Mouse (Mus musculus) frontal cortex, postnatal 25 days (tissue): Measurements from ENCODE around the gene Erc2.
A peak's percentile ranks its signal among the peaks of the same experiment; 100 is the strongest.

Source experiments
- DNase-seq, 2 experiments: peaks; one replicate each; pipeline ENCODE4 v3.0.0; 2022; ENCODE audit warnings: low spot score in 2 of 2

The Erc2 gene

DNA sequence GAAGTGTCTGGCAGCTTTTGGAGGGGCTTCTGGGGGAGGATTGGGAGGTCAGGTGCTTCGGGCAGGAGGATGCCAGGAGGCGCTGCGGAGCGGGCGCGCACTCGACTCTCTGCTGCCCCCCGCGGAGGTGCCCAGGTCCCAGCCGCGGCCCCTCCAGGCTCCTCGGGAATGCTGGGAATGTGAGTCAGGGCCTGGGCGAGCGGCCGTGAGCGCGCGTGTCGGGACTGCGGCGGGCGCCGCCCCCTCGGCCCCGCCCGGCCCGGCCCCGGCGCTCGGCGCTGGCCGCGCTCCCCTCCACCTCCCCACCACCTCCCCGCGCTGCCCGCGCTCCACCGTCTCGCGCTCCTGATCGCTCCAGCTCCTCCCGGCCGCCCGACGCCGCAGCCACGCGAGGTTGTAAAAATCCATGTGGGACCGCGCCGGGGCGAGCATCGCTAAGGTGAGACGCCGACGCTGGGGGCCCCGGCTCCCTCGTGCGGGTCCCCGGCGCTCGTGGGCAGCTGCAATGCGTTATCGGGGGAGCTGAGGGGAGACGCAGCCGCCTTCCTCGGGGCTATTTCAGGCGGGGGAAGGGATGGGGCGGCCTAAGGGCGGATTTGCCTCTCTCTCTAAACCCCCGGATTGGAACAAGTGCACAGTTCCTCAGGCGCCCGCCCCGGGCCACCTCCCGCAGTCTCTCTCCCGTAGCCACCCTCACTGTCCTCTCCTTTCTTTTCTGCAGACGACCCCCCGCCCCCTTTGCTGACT is at the start of gene Erc2:
Erc2 (plus strand) TSS at position 253 of the 747 bp plus-strand sequence.
- DNase-seq, result peak; percentile 63 to 69

DNA sequence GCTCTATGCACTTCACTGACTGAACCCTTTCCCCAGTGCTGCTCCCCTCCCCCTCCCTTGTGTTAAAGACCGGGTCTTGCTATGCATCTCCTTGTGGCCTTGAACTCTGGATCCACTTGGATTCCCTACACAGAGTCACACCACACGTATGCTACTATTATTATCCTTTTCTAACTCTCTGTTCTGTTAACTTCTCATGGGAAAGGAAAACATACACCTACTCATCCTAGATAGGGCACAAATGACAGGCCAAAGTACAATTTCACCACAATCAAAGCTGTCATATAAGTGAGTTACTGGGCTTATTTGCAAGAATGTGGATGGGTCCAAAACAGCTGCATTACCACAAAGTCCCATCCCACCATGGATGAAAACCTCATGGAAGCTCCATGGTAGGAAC is 43.8 kb upstream of the Erc2 start:
- DNase-seq, result no peak

DNA sequence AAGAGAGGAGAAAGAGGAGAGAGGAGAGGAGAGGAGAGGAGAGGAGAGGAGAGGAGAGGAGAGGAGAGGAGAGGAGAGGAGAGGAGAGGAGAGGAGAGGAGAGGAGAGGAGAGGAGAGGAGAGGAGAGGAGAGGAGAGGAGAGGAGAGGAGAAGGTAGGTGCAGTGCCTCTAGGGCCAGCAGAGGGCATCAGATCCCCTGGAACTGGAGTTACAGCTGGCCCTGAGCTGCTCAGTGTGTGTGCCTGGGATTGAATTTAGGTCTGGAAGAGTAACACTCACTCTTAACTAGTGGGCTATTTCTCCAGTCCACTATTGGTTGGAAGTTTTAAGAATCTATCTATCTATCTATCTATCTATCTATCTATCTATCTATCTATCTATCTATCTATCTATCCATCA is 32.6 kb upstream of the Erc2 start:
- DNase-seq, result peak in 1 of 2 experiments; percentile 27

DNA sequence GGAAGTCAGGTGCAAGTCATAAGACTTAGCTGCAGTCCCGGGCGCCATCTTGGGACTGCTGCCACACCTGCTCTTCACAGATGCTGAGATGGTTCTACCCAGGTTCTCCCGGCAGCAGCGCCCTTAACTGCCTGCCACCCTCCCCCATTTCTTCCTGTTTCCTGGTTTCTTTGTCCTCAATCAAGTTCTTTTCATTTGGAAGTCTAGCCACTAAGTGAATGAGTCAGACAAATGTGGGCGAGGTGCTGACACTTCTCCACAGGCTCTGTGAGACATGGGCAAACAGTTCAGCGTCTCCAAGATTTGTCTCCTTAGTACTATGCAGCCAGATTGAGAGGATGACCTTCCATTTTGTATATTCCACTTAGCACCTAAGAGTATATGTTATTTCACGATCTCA is 30.1 kb upstream of the Erc2 start:
- DNase-seq, result no peak

DNA sequence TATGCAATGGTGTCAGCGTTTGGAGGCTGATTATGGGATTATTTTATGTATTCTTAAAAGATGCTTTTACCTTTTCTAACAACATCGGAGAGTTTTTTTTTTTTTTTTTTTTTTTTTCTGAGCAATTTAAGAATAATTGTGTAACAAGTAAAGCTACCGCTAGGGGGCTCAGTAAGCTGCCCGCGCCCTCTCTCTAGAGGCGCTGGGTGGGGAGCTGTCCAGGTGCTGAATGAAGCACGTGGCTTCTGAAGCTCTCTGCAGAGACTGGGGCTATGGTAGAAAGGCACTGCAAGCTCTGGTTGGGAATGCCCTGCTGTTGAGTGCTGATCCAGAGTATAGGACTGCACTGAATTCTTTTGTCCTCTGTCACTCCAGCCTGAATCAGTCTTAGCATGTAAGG is 26.0 kb upstream of the Erc2 start:
- peak in 1 of 2 experiments; percentile 24 for DNase-seq

DNA sequence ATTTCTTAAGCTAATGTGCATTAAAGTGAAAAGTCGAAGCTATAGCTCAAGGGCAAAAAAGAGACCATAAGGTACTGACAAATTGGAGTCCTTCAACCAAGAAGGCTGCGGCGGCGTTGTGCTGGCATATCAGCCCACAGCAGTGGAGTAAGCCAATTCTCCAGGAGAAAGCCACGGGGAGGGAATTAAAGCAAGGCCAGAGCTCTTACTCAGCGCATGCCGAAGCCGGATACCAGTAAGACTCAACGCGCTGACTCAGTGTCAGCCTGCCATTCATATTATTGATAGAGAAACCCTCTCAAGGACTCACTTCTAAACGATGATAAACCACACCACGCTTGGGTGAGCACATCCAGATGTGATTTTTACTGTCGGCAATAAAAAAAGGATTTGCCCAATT is 20.1 kb upstream of the Erc2 start:
- DNase-seq, result no peak

DNA sequence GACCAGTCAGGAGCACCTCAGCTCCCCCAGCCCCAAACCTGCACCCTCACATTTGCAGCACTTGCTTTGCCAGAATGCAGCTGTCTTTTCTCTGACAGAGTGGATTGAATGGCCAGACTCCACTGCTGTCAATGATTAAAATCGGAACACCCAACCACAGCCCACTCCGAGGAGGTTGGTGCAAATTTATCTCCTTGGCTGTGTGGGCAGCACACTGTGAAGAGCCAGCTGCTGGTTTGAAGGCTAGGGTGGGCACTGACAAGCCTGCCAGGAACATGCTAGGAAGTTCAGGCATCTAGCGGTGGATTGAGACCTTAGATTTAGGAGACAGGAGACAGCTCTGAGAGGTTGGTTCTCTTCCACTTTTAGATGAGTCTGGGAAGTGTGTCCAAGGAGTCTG is 14.8 kb upstream of the Erc2 start:
- DNase-seq, result no peak

DNA sequence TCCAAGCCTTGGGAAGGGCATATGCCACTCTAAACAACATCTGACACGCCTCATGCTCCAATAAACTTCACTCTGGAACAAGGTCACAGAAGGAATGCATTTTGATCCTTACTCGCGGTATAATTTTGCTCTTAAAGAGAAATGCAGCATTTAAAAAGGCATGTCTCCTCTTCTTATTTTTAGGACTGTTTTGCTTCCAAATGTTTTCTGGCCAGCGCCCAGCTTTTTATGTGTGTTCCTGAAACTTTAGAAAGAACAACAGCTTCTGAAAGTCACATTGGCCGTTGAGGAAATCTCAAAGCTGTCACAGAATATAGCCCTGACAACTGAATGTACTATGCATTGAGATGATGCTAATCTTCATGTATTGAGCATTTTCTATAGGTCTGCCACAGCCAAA is 8.5 kb upstream of the Erc2 start:
- DNase-seq, result no peak

DNA sequence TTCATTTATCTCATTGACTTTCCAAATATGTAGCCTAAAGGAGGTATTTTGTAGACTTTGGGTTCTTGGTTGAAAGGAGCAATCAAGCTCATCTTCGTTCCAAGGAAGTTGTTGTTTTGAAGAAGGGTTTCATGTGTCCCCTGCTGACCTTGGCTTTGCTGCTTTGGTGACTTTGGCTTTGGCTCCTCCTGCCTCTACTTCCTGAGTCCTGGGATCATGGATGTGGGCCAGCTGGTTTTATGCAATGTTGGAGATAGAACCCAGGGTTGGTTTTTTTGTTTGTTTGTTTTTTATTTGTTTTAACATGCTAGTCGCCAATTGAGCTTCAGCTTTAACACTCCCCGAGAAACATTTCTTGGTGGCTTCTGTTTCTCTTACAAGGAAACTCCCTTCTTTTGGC is 4.9 kb upstream of the Erc2 start:
- no peak for DNase-seq

DNA sequence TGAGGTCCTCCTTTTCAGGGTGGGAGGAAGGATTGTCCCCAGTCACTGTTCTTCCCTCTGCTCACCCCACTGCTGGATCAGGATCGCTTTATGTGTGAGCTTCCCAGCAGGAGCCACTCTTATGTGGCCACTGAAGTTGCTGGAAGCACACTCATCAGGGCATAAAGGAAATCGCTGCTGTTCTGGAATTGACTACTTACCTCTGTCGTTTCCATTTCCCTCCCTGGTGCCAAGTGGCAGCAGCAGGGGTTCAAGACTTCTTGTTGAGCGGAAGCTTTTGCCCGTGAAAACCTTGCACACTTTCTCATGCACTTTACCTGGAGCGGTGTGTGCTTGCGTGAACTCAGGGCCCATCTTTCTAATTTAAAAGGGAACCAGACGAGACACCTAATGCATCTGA is 652 bp upstream of the Erc2 start:
- no peak for DNase-seq

DNA sequence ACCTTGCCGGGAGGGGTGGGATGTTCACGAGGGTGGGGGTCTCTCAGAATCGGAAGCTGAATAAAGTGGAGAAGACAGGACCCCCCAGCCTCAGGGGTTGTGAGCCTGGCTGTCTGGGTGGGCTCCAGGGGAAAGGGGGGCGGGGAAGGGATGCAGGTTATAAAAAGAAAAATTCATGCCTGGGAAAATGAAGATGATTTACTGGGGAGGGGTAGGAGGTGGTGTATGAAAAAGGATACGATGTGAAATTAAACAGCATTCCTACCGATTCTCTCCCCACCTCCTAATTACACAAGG is 643 bp downstream of the Erc2 start:
- DNase-seq, result no peak

DNA sequence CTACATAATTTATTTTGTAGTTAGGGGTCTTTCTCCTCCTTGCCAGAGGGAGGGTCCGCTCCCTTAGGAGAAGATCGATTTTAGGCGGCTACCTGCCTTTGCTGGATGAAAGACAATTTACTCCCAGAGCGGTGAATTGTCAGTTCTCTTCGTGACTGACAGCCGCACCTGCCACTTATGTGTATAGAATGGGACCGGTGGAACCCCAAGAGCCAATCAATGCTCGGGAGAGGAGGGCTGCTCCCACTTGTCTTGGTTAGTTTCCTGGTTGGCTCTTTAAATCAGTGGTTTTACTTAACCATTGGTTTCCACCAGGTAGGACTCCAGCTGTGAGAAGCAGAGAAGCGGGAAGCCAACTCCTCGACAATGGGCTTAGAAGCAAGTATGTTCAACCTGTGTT is 1.1 kb downstream of the Erc2 start:
- peak; percentile 44 to 50 for DNase-seq

DNA sequence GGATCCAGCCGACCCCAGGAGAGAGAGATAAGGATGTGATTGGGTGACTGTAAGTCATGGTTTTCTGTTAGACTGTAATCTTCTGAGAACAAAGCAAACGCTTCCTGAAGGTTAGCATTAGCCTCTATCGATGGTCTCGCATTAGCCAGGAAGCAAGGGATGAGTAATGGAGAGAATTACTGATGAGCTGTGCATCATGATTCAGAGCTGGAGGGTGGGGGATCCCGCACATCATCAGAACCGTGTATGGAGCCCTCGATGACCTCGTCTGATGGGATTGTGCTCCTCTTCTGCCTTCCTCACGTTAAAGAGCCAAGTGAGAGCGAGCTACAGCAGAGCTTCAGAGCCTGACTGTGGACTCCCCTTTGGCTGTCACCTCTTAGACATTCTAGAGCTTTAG is 6.5 kb downstream of the Erc2 start:
- DNase-seq, result no peak

DNA sequence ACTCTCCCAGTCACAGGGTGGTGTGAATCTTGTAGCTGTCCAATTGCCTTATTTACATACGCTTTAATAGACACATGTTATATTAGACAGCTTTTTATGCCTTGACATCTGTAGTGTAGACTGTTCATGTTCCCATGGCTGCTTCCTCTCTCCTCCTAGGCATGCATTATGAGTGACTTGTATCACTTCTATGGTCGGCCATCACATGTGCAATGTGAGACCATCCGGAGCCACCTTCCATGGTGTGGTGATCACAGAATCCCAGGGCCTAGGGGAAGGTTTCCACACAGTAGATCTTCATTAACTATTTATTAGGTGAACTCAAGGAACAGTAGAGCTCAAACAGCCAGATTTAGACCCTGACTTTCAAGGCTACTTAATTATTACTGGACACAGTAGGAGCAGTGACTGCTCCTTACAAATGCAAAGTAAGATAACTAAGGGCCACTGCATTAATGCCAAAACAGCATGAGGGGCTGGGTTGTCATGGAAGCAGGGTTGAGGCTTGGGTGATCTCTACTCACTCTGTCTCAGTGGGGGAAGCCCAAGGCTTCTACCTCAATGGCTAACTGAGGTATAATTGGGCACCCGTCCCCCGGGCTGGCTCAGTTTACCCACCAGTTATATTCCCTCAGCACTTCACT is 7.3 kb downstream of the Erc2 start:
- DNase-seq, result no peak

DNA sequence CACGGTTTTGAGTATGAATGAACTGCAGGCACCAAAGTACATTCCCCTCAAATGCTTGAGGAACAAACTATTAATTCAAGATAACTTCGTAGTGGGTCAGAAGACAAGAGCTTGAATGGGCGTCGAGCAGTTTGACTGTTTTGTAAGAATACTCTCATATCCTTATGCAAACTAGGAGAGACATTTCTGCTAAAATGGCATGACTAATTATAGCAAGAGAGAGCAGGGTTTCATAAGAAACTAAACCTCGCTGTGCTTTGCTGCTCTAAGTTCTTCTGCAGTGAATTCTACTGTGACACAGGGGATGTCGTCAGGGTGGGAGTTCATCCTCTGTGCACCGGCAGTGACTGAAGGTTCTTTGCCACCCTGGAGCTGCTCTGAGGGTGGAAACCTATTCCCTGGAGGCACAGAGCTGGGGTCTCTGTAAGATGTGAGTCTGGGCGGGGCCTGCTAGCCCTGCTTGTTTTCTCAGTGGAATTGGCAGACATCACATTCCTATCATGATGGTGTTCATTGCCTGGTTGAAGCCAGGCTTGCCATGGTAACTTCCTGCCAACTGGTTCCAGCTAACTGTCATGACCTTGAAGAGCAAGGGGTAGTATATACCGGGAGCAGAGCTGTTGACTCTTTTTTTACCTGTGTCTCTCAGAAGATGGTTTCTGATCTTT is 8.9 kb downstream of the Erc2 start:
- no peak for DNase-seq

DNA sequence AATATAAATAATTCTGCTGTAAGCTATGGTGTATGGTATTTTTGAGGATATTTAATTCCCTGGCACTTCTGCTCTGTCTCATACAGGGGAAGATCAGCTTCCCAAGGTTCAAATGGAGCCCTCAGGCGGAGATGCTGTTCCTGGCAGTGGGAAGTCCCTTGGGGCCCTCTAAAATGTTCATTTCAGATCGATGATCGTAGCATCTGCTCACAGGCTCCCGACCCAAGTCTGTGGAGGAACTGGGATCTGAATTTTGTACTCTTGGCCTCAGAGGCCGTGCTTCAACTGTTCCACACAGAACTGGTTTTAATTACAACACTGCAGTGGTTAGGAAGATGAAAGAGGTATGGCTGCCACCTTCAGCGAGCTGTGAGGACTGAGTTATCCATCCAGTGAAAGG is 12.5 kb downstream of the Erc2 start:
- no peak for DNase-seq

DNA sequence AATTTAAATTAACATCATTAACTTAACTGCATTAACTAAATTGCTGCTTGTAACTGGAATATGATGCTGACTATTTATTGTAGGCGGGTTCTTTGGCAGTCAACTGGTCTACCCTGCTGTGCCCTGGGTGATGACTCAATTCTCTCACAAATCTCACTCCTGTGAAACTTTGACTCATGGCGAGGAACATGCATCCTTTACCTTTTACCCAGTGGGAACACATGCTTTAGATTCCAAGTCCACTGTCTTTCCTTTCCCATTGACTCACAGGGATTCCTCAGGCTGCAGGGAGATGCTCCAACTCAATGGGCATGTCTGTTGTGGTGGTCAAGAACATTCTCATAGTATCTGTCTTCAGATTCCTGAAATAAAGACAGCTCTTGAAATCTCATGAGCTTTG is 14.3 kb downstream of the Erc2 start:
- no peak for DNase-seq

DNA sequence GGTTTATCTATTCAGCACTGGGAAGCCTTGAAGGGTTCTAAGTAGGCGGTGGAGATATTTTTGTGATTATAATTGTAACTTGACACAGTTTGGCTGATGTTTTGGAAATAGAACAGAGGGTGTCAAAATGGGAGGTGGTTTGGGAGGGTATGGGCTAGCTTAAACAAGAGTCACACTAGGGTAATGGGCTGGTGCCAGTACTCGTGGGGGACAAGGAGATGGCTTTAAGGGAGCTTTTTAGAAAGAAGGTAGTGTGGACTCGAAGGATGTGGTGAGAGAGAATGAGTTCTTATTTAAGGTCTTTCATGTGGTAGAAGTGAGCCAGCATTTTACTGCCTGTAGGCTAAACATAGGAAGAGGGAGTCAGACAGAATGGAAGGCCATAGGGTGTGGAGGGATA is 19.2 kb downstream of the Erc2 start:
- DNase-seq, result no peak

DNA sequence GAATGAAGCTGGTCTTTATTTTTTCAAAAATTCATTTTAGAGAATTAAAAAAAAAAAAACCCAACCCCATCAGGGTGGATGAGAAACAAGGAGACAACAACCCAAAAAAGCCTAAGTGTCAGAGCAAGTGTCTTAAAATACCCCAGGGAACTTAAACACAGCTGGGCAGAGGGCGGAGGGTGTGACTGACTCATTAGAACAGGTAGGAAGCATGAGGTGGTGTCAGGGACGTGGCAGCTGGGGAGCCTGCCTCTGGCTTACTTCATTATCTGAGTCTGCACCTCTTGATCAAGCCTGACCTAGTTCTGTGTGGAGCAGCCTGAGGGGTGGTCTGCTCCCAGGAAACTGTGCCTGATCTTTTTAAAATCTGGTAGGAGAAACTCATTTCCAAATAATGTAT is 20.8 kb downstream of the Erc2 start:
- no peak for DNase-seq

DNA sequence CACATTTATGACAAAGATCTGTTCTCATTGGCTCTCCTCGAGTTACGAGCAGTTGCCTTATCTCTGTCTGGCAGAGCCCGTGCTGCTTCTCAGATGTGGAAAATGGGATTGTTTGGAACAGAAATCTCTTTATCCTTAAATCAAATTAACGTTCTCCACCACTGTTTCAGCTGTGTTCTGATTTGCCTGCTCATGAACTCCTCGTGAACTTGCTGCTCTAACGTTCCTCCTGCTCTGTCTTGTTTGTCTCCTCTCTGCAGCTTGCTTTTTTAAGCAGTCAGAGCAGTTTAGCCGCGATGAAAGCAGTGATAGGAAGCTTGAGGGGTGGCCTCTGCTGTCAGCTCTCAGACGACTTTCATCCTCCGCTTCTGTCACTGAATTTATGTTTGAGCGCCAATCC is 32.4 kb downstream of the Erc2 start:
- DNase-seq, result no peak

DNA sequence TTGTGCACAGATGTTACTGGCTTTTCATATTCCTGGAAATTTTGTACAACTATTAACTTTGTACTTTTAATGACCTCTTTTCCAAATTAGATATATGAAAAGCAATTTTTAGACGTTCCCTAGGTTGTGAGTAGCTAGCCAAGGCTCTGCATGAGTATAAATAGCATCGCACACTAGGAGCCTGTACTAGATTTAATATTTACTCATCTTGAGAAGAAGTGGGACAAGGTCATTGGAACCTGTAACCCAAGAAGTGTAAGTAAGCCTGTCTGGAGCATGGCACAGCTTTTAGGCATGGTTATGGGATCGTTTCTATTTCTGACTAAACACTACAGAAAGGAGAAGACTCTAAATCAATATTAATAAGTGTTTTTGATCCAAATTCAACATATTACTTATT is 36.4 kb downstream of the Erc2 start:
- DNase-seq, result no peak

DNA sequence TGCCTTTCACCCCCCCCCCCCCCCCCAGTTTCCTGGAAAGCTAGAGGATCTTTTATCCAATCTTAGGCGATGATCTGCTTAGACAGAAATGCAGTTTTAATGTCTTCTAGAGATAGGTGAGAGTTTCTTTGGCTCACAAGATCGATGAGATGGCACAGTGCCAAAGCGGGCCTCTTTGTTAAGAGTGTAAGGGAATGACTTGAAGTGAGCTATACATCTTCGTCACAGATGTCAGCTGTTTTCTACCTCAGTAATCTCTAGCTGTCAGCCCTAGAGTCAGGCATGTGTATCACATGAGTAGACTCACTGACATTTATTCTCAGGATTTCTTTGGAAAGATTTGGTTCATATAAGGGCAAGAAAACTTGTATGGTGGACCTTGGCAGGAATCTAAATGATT is 39.2 kb downstream of the Erc2 start:
- DNase-seq, result no peak

DNA sequence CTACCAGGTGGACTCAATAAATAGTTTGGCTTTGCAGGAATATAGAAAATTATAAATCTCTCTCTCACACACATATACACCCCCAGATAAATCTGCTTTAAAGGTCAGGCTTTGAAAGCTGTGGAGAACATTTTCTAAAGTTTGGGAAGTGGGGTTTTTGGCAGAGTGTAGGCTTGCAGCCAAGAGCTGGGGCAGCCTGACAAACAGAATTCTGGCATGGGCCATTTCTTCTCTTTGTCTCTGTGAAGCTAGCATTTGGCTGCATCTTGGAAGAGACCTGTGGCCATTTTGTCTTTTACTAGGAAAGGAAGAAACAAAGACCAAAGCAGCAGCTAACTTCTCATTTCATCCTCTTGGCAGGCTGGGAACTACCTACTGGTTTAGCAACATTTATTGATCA is 40.0 kb downstream of the Erc2 start:
- no peak for DNase-seq
